Mouse (Mus musculus) forebrain, embryonic 12.5 days (tissue): ENCODE data around the gene Gm33543. TPM values are rescaled to one million over a fixed set of nuclear protein-coding genes. Genes with fewer than 3 reads are reported as not detected.

Source experiments
- ATAC-seq: fragments of 200-750 bp; cut with Nextera tagmentation; 2 replicates; pipeline ENCODE4 v1.8.0; 2017; ENCODE audit warnings: moderate TSS enrichment; ENCODE audit not compliant: low FRiP score
- H3K27ac ChIP-seq: fragments of 300-500 bp; sonication (generic); 2 replicates; pipeline ENCODE4 v1.5.1; 2016; ENCODE audit warnings: mild to moderate bottlenecking
- H3K27me3 ChIP-seq: fragments of 300-500 bp; sonication (generic); 2 replicates; pipeline ENCODE4 v1.6.1; 2016; ENCODE audit warnings: mild to moderate bottlenecking
- H3K36me3 ChIP-seq: fragments of 300-500 bp; sonication (generic); replicated peaks from 2 replicates; pipeline ENCODE4 v1.6.1; 2016; ENCODE audit warnings: mild to moderate bottlenecking
- H3K4me1 ChIP-seq: fragments of 300-500 bp; sonication (generic); 2 replicates; pipeline ENCODE4 v1.6.1; 2016
- H3K4me2 ChIP-seq: fragments of 300-500 bp; sonication (generic); 2 replicates; pipeline ENCODE4 v1.6.1; 2016; ENCODE audit warnings: mild to moderate bottlenecking, moderate library complexity
- H3K4me3 ChIP-seq: fragments of 300-500 bp; sonication (generic); replicated peaks from 2 replicates; pipeline ENCODE4 v1.5.1; 2016; ENCODE audit warnings: mild to moderate bottlenecking
- H3K9ac ChIP-seq: fragments of 300-500 bp; sonication (generic); 2 replicates; pipeline ENCODE4 v1.6.1; 2016; ENCODE audit warnings: mild to moderate bottlenecking
- H3K9me3 ChIP-seq: fragments of 300-500 bp; sonication (generic); 2 replicates; pipeline ENCODE4 v1.6.1; 2016
- WGBS: fragments of 180-500 bp; shearing (Covaris S2); methylation state at CpG from one replicate; pipeline ENCODE4 v1.1.7; 2016; 5-methylcytosine and 5-hydroxymethylcytosine counted together
- polyA plus RNA-seq: library from polyadenylated mRNA; unstranded; fragments of >200 nt; fragmentation: Nextera tagmentation; extraction: Ambion mirVana; gene quantifications from 2 replicates; pipeline ENCODE4 v1.2.1, GENCODE M21; 2016

The Gm33543 gene
- polyA plus RNA-seq, 1 experiment from 2014 or later = not detected

DNA sequence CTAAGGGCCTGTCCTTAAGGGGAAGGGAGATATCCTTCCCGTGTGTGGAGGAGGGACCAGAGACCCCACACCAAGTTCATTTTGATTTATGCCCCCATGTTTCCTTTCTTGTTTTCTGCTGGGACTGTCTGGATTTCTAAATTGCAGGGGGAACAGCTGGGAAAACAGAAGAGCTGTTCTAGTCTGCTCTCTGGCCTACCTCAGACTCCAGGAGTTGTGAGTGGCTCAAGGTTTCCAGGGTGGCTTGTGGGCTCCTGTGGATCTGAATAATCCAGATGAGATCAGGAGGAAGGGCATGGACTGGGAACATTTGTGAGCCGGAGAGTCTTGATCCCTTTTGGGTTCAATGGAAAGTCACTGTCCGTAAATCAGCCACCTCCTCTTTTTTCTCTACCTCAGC is 17.1 kb downstream of the Gm33543 start:
- Histone ChIP-seq H3K4me3 (no peak overlapping the region), H3K36me3 (no peaks in the 10 kb centered on the region), H3K9ac (no peak overlapping the region), H3K4me2 (no peak overlapping the region), H3K27ac (no peak overlapping the region), H3K9me3 (no peaks in the 10 kb centered on the region), H3K27me3 (no peaks in the 10 kb centered on the region), H3K4me1 (peaks cover 5% of the 10 kb centered on the region; the same call in 1 of the 2 replicates)
- ATAC-seq = no peak
- 60% methylated on average over 3 of the region's 3 CpGs for WGBS

DNA sequence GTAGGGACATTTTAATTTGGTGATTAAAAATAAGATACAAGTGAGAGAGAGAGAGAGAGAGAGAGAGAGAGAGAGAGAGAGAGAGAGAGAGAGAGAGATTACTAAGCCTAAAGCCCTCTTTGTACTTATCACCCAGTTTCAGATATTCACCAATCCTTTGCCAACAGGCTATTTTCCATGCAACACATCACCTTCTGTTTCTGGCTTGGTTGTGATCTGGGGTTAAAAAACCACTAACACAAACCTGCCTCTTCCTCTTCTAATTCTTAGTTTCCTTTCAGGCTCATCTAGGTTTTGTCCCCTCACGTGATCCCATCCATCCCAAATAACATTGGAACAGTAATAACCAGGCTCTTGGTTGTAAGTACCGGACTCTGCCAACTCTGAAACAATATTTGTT is 24.2 kb downstream of the Gm33543 start:
- 92% methylated on average over 2 of the region's 2 CpGs for WGBS
- Histone ChIP-seq H3K9me3 (no peaks in the 10 kb centered on the region), H3K36me3 (no peaks in the 10 kb centered on the region), H3K27me3 (no peaks in the 10 kb centered on the region), H3K4me2 (no peak overlapping the region), H3K4me1 (peaks cover 9% of the 10 kb centered on the region), H3K9ac (no peak overlapping the region), H3K4me3 (no peak overlapping the region), H3K27ac (no peak overlapping the region)
- no peak for ATAC-seq

DNA sequence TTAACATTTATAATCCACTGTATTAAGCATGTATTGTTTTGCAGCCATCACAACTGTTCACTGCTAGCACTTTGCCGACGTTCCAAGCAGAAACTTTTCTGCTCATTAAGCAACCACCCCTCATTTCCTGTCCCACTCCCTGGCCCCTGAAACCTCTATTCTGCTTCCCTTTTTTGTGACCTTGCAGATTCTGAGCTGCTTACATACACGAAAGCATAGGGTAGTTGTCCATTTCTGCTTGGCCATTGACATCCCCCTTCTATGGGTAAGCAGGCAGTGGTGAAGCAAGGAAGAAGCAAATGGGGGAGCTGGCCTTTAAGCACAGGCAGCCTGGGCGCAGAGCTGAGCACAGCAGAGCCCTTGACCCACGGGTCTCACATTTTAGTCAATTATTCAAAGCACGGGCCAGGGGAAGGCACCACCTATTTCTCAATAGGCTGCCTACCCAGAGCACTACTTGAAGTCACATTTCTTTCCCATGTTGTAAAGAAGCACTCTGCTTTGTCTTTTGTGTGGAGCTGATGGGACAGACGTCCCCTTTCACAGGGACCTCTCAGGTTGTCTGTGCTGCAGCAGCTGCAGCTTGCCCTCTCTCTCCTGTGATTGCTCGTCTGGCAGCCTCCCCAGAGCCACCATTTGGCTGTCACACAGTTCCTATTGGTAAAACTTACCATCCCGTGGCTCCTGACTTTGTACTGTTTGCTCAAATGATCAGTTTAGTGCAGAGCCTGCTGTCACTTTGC is 25.1 kb downstream of the Gm33543 start:
- Histone ChIP-seq H3K9ac (no peak overlapping the region), H3K9me3 (no peaks in the 10 kb centered on the region), H3K4me2 (no peak overlapping the region), H3K4me3 (no peak overlapping the region), H3K36me3 (no peaks in the 10 kb centered on the region), H3K27ac (no peak overlapping the region), H3K4me1 (peaks cover 9% of the 10 kb centered on the region), H3K27me3 (no peaks in the 10 kb centered on the region)
- ATAC-seq = peak; percentile 51; the same call in 1 of the 2 replicates
- WGBS = 29% methylated on average over 9 of the region's 9 CpGs

GRCm38 (mm10) chr10:95814351-95814750 is 28.4 kb downstream of the Gm33543 start:
- Histone ChIP-seq H3K4me1 (peaks cover 9% of the 10 kb centered on the region), H3K36me3 (no peaks in the 10 kb centered on the region), H3K4me2 (no peak overlapping the region), H3K27ac (no peak overlapping the region), H3K27me3 (no peaks in the 10 kb centered on the region), H3K9me3 (no peaks in the 10 kb centered on the region), H3K4me3 (no peak overlapping the region), H3K9ac (no peak overlapping the region)
- 95% methylated on average over 6 of the region's 6 CpGs for WGBS
- no peak for ATAC-seq

DNA sequence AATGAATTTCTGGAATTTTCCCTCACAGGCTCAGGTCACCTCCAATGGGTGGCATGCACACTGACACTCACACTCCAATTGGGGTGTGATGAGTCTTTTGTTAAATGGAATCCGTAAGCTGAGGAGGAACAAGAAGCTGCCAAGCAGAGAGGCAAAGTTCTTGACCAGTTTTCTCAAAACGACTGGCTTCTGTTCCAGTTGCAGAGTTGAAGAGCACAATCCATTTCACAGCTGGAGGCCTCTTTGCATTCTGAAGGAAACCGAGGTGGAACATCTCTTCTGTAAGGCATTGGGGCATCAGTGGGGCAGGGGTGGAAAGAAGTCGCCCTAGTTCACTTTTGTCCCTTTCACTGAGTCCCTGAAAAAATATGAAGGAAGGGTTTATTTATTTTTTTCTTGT is 30.9 kb downstream of the Gm33543 start:
- H3K4me2 ChIP-seq = no peak overlapping the region
- no peaks in the 10 kb centered on the region for H3K36me3 ChIP-seq
- H3K4me1 ChIP-seq = no peaks in the 10 kb centered on the region
- no peak overlapping the region for H3K4me3 ChIP-seq
- H3K27me3 ChIP-seq = no peaks in the 10 kb centered on the region
- no peak overlapping the region for H3K27ac ChIP-seq
- H3K9ac ChIP-seq = no peak overlapping the region
- 51% methylated on average over 4 of the region's 4 CpGs for WGBS
- H3K9me3 ChIP-seq = no peaks in the 10 kb centered on the region
- no peak for ATAC-seq

DNA sequence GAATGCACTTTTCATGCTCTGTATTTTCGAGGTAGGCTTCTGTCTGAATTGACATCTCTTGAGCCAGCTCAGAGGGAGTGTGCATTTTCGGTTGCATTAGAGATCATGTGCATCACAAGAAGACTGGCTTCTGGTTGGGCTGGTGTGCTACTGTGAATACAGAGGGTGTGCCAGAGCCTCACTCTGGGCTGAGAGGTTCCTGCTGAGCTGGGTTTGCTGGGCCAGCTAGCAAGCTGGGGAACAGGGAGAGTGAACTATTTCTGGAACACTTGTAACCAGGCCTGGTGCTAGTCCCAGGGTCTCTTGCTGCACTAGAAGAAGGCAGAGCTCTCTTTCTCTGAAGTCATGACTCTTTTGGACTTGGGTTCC is 41.3 kb downstream of the Gm33543 start:
- H3K36me3 ChIP-seq = no peaks in the 10 kb centered on the region
- no peaks in the 10 kb centered on the region for H3K9me3 ChIP-seq
- WGBS = 47% methylated on average over 2 of the region's 2 CpGs
- H3K4me2 ChIP-seq = no peak overlapping the region
- ATAC-seq = no peak
- no peak overlapping the region for H3K4me3 ChIP-seq
- H3K9ac ChIP-seq = no peak overlapping the region
- peaks cover 3% of the 10 kb centered on the region; the same call in 1 of the 2 replicates for H3K4me1 ChIP-seq
- no peaks in the 10 kb centered on the region for H3K27me3 ChIP-seq
- H3K27ac ChIP-seq = no peak overlapping the region

DNA sequence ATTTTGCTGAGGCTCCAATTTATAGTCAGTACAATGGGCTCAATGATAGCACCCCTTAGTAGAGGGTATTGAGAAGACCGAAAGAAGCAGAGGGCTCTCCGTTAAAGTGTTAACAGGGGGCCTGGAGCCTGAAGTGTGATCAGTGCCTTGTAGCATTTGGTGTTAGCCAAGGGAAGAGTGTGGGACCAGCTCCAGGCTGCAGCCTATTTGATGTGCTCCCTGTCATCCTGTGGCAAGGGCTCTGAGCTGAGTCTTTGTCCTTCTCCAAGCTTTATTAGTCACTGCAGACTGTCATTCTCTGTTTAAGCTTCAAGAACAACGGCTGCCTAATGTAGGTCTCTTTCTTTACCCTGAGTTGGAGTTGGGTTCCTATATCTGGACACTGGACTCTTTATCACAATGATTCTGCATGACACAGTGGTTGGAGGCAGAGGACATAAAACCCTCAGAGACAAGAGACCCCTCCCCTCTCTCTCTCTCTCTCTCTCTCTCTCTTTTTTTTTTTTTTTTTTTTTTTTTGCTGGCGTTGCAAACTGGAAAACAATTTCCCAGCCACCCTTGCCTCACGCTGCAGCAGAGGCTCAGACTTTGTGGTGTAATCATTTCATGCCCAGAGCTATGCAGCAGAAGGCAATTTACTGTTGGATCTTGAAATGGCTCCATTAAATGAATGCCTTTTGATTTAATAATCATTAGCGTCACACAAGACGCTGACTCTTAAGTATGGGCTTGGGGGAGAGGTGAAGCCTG is 41.9 kb downstream of the Gm33543 start:
- Histone ChIP-seq H3K9me3 (no peaks in the 10 kb centered on the region), H3K4me1 (peaks cover 3% of the 10 kb centered on the region; the same call in 1 of the 2 replicates), H3K27me3 (no peaks in the 10 kb centered on the region), H3K9ac (no peak overlapping the region), H3K36me3 (no peaks in the 10 kb centered on the region), H3K4me2 (no peak overlapping the region), H3K4me3 (no peak overlapping the region), H3K27ac (no peak overlapping the region)
- no peak for ATAC-seq
- WGBS = 64% methylated on average over 7 of the region's 7 CpGs

GRCm38 (mm10) chr10:95797645-95798395 is 44.9 kb downstream of the Gm33543 start:
- no peak overlapping the region for H3K27ac ChIP-seq
- no peaks in the 10 kb centered on the region for H3K9me3 ChIP-seq
- WGBS = 96% methylated on average over 12 of the region's 12 CpGs
- H3K4me2 ChIP-seq = no peak overlapping the region
- H3K4me1 ChIP-seq = peaks cover 3% of the 10 kb centered on the region; the same call in 1 of the 2 replicates
- H3K4me3 ChIP-seq = no peak overlapping the region
- no peak overlapping the region for H3K9ac ChIP-seq
- no peaks in the 10 kb centered on the region for H3K36me3 ChIP-seq
- no peaks in the 10 kb centered on the region for H3K27me3 ChIP-seq
- ATAC-seq = no peak

GRCm38 (mm10) chr10:95795500-95795899 is 47.2 kb downstream of the Gm33543 start:
- Histone ChIP-seq H3K36me3 (no peaks in the 10 kb centered on the region), H3K9me3 (no peaks in the 10 kb centered on the region), H3K27ac (no peak overlapping the region), H3K4me3 (no peak overlapping the region), H3K27me3 (no peaks in the 10 kb centered on the region), H3K9ac (no peak overlapping the region), H3K4me2 (no peak overlapping the region), H3K4me1 (peaks cover 4% of the 10 kb centered on the region; the same call in 1 of the 2 replicates)
- 92% methylated on average over 4 of the region's 4 CpGs for WGBS
- ATAC-seq = no peak

- Histone ChIP-seq H3K36me3 (no peaks in the 10 kb centered on the region), H3K27me3 (no peaks in the 10 kb centered on the region), H3K27ac (no peak overlapping the region), H3K4me3 (no peak overlapping the region), H3K9ac (no peak overlapping the region), H3K4me1 (peaks cover 5% of the 10 kb centered on the region; the same call in 1 of the 2 replicates), H3K4me2 (no peak overlapping the region), H3K9me3 (no peaks in the 10 kb centered on the region)
- WGBS = 89% methylated on average over 6 of the region's 6 CpGs
- ATAC-seq = no peak
These were observed 48.0 kb downstream of the Gm33543 start for GRCm38 (mm10) chr10:95794706-95795105.

GRCm38 (mm10) chr10:95791427-95791804 is 51.3 kb downstream of the Gm33543 start:
- no peak for ATAC-seq
- H3K27ac ChIP-seq = no peak overlapping the region
- H3K9ac ChIP-seq = no peak overlapping the region
- H3K9me3 ChIP-seq = no peaks in the 10 kb centered on the region
- H3K4me1 ChIP-seq = peaks cover 5% of the 10 kb centered on the region; the same call in 1 of the 2 replicates
- H3K36me3 ChIP-seq = no peaks in the 10 kb centered on the region
- no peaks in the 10 kb centered on the region for H3K27me3 ChIP-seq
- no peak overlapping the region for H3K4me3 ChIP-seq
- no peak overlapping the region for H3K4me2 ChIP-seq
- 63% methylated on average over 8 of the region's 8 CpGs for WGBS

GRCm38 (mm10) chr10:95790771-95791426 is 51.8 kb downstream of the Gm33543 start:
- Histone ChIP-seq H3K9ac (no peak overlapping the region), H3K27ac (no peak overlapping the region), H3K4me1 (peaks cover 5% of the 10 kb centered on the region; the same call in 1 of the 2 replicates), H3K27me3 (no peaks in the 10 kb centered on the region), H3K4me3 (no peak overlapping the region), H3K36me3 (no peaks in the 10 kb centered on the region), H3K4me2 (peak overlapping the region; percentile 8; the same call in 1 of the 2 replicates), H3K9me3 (no peaks in the 10 kb centered on the region)
- WGBS = 62% methylated on average over 15 of the region's 15 CpGs
- ATAC-seq = peak; percentile 67; the same call in 1 of the 2 replicates
